Mouse (Mus musculus) MEL (cell line): ENCODE measurements around the gene 6030458C11Rik.

Source experiments
- CTCF ChIP-seq, 3 experiments: IDR thresholded peaks in 2 of 3; conservative IDR thresholded peaks in 1 of 3; 2 replicates each; pipeline ENCODE4 v1.5.1; 2011 to 2012; ENCODE audit warnings: low read length in 3 of 3, low read depth in 2 of 3, mild to moderate bottlenecking in 2 of 3, improper control_type of control experiment in 1 of 3, inconsistent platforms in 1 of 3, mixed read lengths in 1 of 3, moderate library complexity in 1 of 3; ENCODE audit not compliant: control insufficient read depth in 1 of 3, insufficient read depth in 1 of 3, poor library complexity in 1 of 3, severe bottlenecking in 1 of 3
- GATA1 ChIP-seq: IDR thresholded peaks from 2 replicates; pipeline ENCODE4 v1.6.1; 2011; ENCODE audit warnings: low read depth, low read length, improper control_type of control experiment
- HCFC1 ChIP-seq: IDR thresholded peaks from 2 replicates; pipeline ENCODE4 v1.6.1; 2012; ENCODE audit warnings: low read depth, mild to moderate bottlenecking, inconsistent platforms, low read length, improper control_type of control experiment, moderate library complexity
- KAT2A ChIP-seq: conservative IDR thresholded peaks from 2 replicates; pipeline ENCODE4 v1.6.1; 2012; ENCODE audit warnings: low read depth, low read length, improper control_type of control experiment, inconsistent platforms
- MAX ChIP-seq: IDR thresholded peaks from 2 replicates; pipeline ENCODE4 v1.6.1; 2011; ENCODE audit warnings: low read length, improper control_type of control experiment
- POLR2A ChIP-seq, 2 experiments: IDR thresholded peaks; 2 replicates each; pipeline ENCODE4 v1.6.1; 2011 to 2012; ENCODE audit warnings: low read length in 2 of 2, mild to moderate bottlenecking in 2 of 2, control low read depth in 1 of 2, improper control_type of control experiment in 1 of 2, low read depth in 1 of 2, moderate library complexity in 1 of 2; ENCODE audit not compliant: control insufficient read depth in 1 of 2, insufficient read depth in 1 of 2, poor library complexity in 1 of 2
- POLR2AphosphoS2 ChIP-seq: IDR thresholded peaks from 2 replicates; pipeline ENCODE4 v1.6.1; 2011; ENCODE audit warnings: low read length, improper control_type of control experiment

DNA sequence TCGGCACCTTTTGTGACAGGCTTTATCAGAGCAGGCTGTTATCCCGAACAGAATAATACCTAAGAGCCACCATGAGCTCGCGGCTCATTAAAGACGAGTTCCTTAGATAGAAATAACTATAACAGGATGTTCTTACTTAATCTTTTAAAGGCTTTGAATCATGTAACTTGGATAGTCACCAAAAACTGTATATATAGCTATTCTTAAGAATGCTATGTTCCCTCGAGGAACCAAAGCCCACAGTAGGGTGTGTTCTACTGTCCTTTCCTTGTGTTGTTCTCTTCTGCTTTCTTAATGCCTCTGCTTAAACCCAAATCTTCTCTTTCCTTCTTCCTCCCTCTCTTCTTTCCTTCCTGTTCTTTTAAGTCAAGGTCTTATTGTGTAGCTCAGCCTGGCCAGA is 26.4 kb downstream of the 6030458C11Rik start:
- TF ChIP-seq POLR2AphosphoS2 (no peak), POLR2A (IDR thresholded peaks at IDR 0.05; ENCODE audit: control insufficient read depth in 1 of 2, insufficient read depth in 1 of 2, low read depth in 1 of 2, low read length in 2 of 2, poor library complexity in 1 of 2) (no peak), HCFC1 (no peak), CTCF (IDR thresholded peaks at IDR 0.05 in 2 of 3, conservative IDR thresholded peaks at IDR 0.05 in 1 of 3; ENCODE audit: control insufficient read depth in 1 of 3, insufficient read depth in 1 of 3, low read depth in 2 of 3, low read length in 3 of 3, poor library complexity in 1 of 3, severe bottlenecking in 1 of 3) (no peak), GATA1 (no peak), MAX (no peak), KAT2A (no peak)
